Mouse (Mus musculus) megakaryocyte, embryonic 14.5 days (primary cell): ENCODE data around the gene Cplane1.

Experiments used
- FLI1 ChIP-seq: IDR thresholded peaks from 2 replicates; pipeline ENCODE4 v1.6.1; 2012; ENCODE audit warnings: low read length, inconsistent platforms, mixed read lengths
- GATA1 ChIP-seq: IDR thresholded peaks from 3 replicates; pipeline ENCODE4 v1.6.1; 2012; ENCODE audit warnings: mixed read lengths, low read length, inconsistent platforms, borderline replicate concordance

GRCm38 (mm10) chr15:8189563-8189962 lies 20.7 kb downstream of the Cplane1 start:
- no peak for TF ChIP-seq GATA1
- no peak for TF ChIP-seq FLI1
